Mouse (Mus musculus) A20 (cell line): ENCODE data around the gene Ctc1.
"Not testable (repeated sequence)": the region's sequence is repeated elsewhere in the genome, so short reads cannot be mapped to it uniquely, and the experiment has no call there.

Source experiments
- DNase-seq: peaks from one replicate; pipeline ENCODE4 v3.0.0-alpha.2; 2011; ENCODE audit warnings: low read depth, low spot score

The Ctc1 gene

GRCm38 (mm10) chr11:69015644-69016441 lies at the start of gene Ctc1:
Ctc1 (plus strand) TSS chr11:69015911.
- peak; percentile 95 for DNase-seq

- peak; percentile 31 for DNase-seq
Measured at GRCm38 (mm10) chr11:68966554-68966953, 49.2 kb upstream of the Ctc1 start.

GRCm38 (mm10) chr11:68967337-68968282 lies 48.1 kb upstream of the Ctc1 start, which contains the start of gene Slc25a35:
Slc25a35 (plus strand) TSS chr11:68968131.
- peak; percentile 93 for DNase-seq

GRCm38 (mm10) chr11:68968752-68969151 lies 47.0 kb upstream of the Ctc1 start:
- DNase-seq: no peak

- DNase-seq: no peak
Measured at GRCm38 (mm10) chr11:68970232-68970631, 45.5 kb upstream of the Ctc1 start.

GRCm38 (mm10) chr11:68973250-68974058 lies 42.3 kb upstream of the Ctc1 start:
- DNase-seq: peak; percentile 87

GRCm38 (mm10) chr11:68974059-68974450 lies 41.7 kb upstream of the Ctc1 start:
- DNase-seq: no peak

GRCm38 (mm10) chr11:68975085-68975484 lies 40.6 kb upstream of the Ctc1 start, which contains the start of gene Rangrf:
Rangrf (minus strand) TSS chr11:68975185.
- DNase-seq: no peak

GRCm38 (mm10) chr11:68975601-68976000 lies 40.1 kb upstream of the Ctc1 start:
- no peak for DNase-seq

GRCm38 (mm10) chr11:68979320-68979733 lies 36.4 kb upstream of the Ctc1 start:
- peak; percentile 20 for DNase-seq

GRCm38 (mm10) chr11:68980919-68981318 lies 34.8 kb upstream of the Ctc1 start:
- DNase-seq: no peak

- DNase-seq: peak; percentile 71
Measured at GRCm38 (mm10) chr11:68982639-68983369, 32.9 kb upstream of the Ctc1 start.

- no peak for DNase-seq
Measured at GRCm38 (mm10) chr11:68987365-68987882, 28.3 kb upstream of the Ctc1 start.

- no peak for DNase-seq
Measured at GRCm38 (mm10) chr11:68988341-68988740, 27.4 kb upstream of the Ctc1 start.

- no peak for DNase-seq
Measured at GRCm38 (mm10) chr11:68993122-68993521, 22.6 kb upstream of the Ctc1 start.

- peak; percentile 42 for DNase-seq
Measured at GRCm38 (mm10) chr11:68994377-68994776, 21.3 kb upstream of the Ctc1 start.

- no peak for DNase-seq
Measured at GRCm38 (mm10) chr11:68997080-68997479, 18.6 kb upstream of the Ctc1 start.

GRCm38 (mm10) chr11:69002782-69003181 lies 12.9 kb upstream of the Ctc1 start:
- not testable (repeated sequence) for DNase-seq

GRCm38 (mm10) chr11:69003592-69003991 lies 12.1 kb upstream of the Ctc1 start:
- DNase-seq: no peak

- no peak for DNase-seq
Measured at GRCm38 (mm10) chr11:69005193-69005592, 10.5 kb upstream of the Ctc1 start.
